Mouse (Mus musculus): Measurements from ENCODE around the gene Trpm2. TPM values are rescaled to one million over a fixed set of nuclear protein-coding genes. Genes with fewer than 3 reads are reported as not detected.
"Not testable (repeated sequence)": the region's sequence is repeated elsewhere in the genome, so short reads cannot be mapped to it uniquely, and the experiment has no call there.

The Trpm2 gene
- total and polyA plus RNA-seq, 3 experiments = 0.14 to 4.1 (median 0.55) TPM

- peaks cover 27% of the 10 kb centered on the region for H3K4me1 ChIP-seq (ENCODE audit: insufficient read depth, low read depth, low read length)
- ATAC-seq (ENCODE audit: extremely low read depth, insufficient number of reproducible peaks, low FRiP score, poor library complexity, severe bottlenecking) = no peak
- peaks cover 22% of the 10 kb centered on the region for H3K27me3 ChIP-seq (ENCODE audit: insufficient read depth, low read length)
- peaks cover 5% of the 10 kb centered on the region; the same call in 1 of the 2 replicates for H3K9me3 ChIP-seq (replicated peaks)
- no peak for TF ChIP-seq TAL1 (conservative IDR thresholded peaks at IDR 0.05; ENCODE audit: low read depth, low read length)
- no peak for TF ChIP-seq GATA2 (IDR thresholded peaks at IDR 0.05; ENCODE audit: borderline replicate concordance, low read depth, low read length)
- TF ChIP-seq CTCF (IDR thresholded peaks at IDR 0.05; ENCODE audit: low read depth, low read length) = no peak
- TF ChIP-seq GATA1 (IDR thresholded peaks at IDR 0.05; ENCODE audit: borderline replicate concordance, low read length) = no peak
- no peak for TF ChIP-seq POLR2AphosphoS5 (IDR thresholded peaks at IDR 0.05; ENCODE audit: insufficient replicate concordance, low read depth, low read length)
- no peak overlapping the region for H3K4me3 ChIP-seq (ENCODE audit: low read depth, low read length)
- peaks cover 12% of the 10 kb centered on the region for H3K36me3 ChIP-seq (replicated peaks)
- DNase-seq (ENCODE audit: low spot score) = no peak
Observed at GRCm38 (mm10) chr10:78012661-78013495, 42.5 kb upstream of the Trpm2 start.

GRCm38 (mm10) chr10:78011116-78011515, 40.8 kb upstream of the Trpm2 start:
- H3K9me3 ChIP-seq (replicated peaks); H3K27me3 ChIP-seq (ENCODE audit: insufficient read depth, low read length); DNase-seq (ENCODE audit: low spot score); H3K4me3 ChIP-seq (ENCODE audit: low read depth, low read length); ATAC-seq (ENCODE audit: extremely low read depth, insufficient number of reproducible peaks, low FRiP score, poor library complexity, severe bottlenecking): not testable (repeated sequence)
- peaks cover 29% of the 10 kb centered on the region for H3K36me3 ChIP-seq (replicated peaks)
- peaks cover 44% of the 10 kb centered on the region for H3K4me1 ChIP-seq (ENCODE audit: insufficient read depth, low read depth, low read length)

GRCm38 (mm10) chr10:78010335-78010734, 40.0 kb upstream of the Trpm2 start:
- Histone ChIP-seq H3K4me1 (ENCODE audit: insufficient read depth, low read depth, low read length) (peaks cover 52% of the 10 kb centered on the region), H3K9me3 (replicated peaks) (peaks cover 5% of the 10 kb centered on the region; the same call in 1 of the 2 replicates), H3K36me3 (replicated peaks) (peaks cover 37% of the 10 kb centered on the region), H3K27me3 (ENCODE audit: insufficient read depth, low read length) (no peaks in the 10 kb centered on the region), H3K4me3 (ENCODE audit: low read depth, low read length) (peak overlapping the region; percentile 64)
- no peak for DNase-seq (ENCODE audit: low spot score)
- ATAC-seq (ENCODE audit: extremely low read depth, insufficient number of reproducible peaks, low FRiP score, poor library complexity, severe bottlenecking) = no peak
- TF ChIP-seq GATA2 (IDR thresholded peaks at IDR 0.05; ENCODE audit: borderline replicate concordance, low read depth, low read length) (no peak), TAL1 (conservative IDR thresholded peaks at IDR 0.05; ENCODE audit: low read depth, low read length) (no peak), GATA1 (IDR thresholded peaks at IDR 0.05; ENCODE audit: borderline replicate concordance, low read length) (no peak), CTCF (IDR thresholded peaks at IDR 0.05; ENCODE audit: low read depth, low read length) (no peak), POLR2AphosphoS5 (IDR thresholded peaks at IDR 0.05; ENCODE audit: insufficient replicate concordance, low read depth, low read length) (no peak)

DNA sequence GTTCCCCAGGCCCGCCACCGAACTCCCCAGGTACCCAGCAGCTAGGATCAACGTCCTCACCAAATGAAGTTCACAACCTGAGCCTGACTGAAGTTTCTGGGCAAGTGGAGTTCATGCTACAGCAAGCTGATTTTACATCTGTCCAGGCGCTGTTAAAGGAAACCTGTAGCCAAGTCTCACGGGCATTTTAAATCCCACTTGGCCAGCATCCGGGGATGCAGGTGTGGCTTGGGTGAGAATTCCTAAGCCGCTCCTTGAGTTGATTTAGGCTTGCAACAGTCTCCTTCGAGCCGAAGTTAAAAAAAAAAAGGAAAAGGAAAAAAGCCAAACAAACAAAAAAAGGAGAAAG, 39.6 kb upstream of the Trpm2 start, which contains the start of gene Pfkl:
Gene Pfkl (minus strand): TSS at position 139 of the 349 bp plus-strand sequence.
- TF ChIP-seq POLR2AphosphoS5 (IDR thresholded peaks at IDR 0.05; ENCODE audit: insufficient replicate concordance, low read depth, low read length) (no peak), CTCF (IDR thresholded peaks at IDR 0.05; ENCODE audit: low read depth, low read length) (no peak), GATA1 (IDR thresholded peaks at IDR 0.05; ENCODE audit: borderline replicate concordance, low read length) (no peak), GATA2 (IDR thresholded peaks at IDR 0.05; ENCODE audit: borderline replicate concordance, low read depth, low read length) (no peak), TAL1 (conservative IDR thresholded peaks at IDR 0.05; ENCODE audit: low read depth, low read length) (no peak)
- H3K4me1 ChIP-seq (ENCODE audit: insufficient read depth, low read depth, low read length) = peaks cover 56% of the 10 kb centered on the region
- no peak for DNase-seq (ENCODE audit: low spot score)
- H3K27me3 ChIP-seq (ENCODE audit: insufficient read depth, low read length) = no peaks in the 10 kb centered on the region
- peak within 1 kb of the TSS; percentile 91 for H3K4me3 ChIP-seq (ENCODE audit: low read depth, low read length)
- peaks cover 4% of the 10 kb centered on the region; the same call in 1 of the 2 replicates for H3K9me3 ChIP-seq (replicated peaks)
- H3K36me3 ChIP-seq (replicated peaks) = peaks cover 41% of the 10 kb centered on the region
- no peak for ATAC-seq (ENCODE audit: extremely low read depth, insufficient number of reproducible peaks, low FRiP score, poor library complexity, severe bottlenecking)

- Histone ChIP-seq H3K4me3 (ENCODE audit: low read depth, low read length) (peak overlapping the region; percentile 91), H3K4me1 (ENCODE audit: insufficient read depth, low read depth, low read length) (peaks cover 62% of the 10 kb centered on the region), H3K36me3 (replicated peaks) (peaks cover 47% of the 10 kb centered on the region), H3K9me3 (replicated peaks) (0 out of 2 replicates have a peak, but pooled peaks cover 1% of the 10 kb centered on the region), H3K27me3 (ENCODE audit: insufficient read depth, low read length) (no peaks in the 10 kb centered on the region)
- peak; percentile 82 for ATAC-seq (ENCODE audit: extremely low read depth, insufficient number of reproducible peaks, low FRiP score, poor library complexity, severe bottlenecking)
- DNase-seq (ENCODE audit: low spot score) = peak; percentile 95
- TF ChIP-seq GATA2 (IDR thresholded peaks at IDR 0.05; ENCODE audit: borderline replicate concordance, low read depth, low read length) (no peak), POLR2AphosphoS5 (IDR thresholded peaks at IDR 0.05; ENCODE audit: insufficient replicate concordance, low read depth, low read length) (no peak), GATA1 (IDR thresholded peaks at IDR 0.05; ENCODE audit: borderline replicate concordance, low read length) (no peak), TAL1 (conservative IDR thresholded peaks at IDR 0.05; ENCODE audit: low read depth, low read length) (no peak), CTCF (IDR thresholded peaks at IDR 0.05; ENCODE audit: low read depth, low read length) (no peak)
Observed at GRCm38 (mm10) chr10:78009184-78009944, 39.0 kb upstream of the Trpm2 start.

DNA sequence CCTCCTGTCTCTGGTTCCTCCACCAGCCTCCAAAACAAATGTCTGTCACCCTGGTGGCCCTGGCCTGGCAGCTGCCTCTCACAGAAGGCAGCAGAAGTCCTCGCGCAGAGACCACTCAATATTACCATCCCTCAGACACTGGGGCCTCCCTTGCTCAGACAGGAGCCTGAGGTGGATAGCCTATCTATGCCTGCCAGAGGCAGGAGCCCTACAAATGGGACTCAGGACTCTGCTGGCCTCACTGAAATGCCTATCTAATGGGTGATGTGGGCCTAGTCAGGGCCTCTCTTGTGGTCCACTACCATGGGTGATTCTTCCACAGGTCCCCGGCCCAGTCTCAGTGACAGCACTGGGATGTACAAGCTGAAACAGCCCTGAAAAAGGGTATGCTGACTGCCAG, 37.8 kb upstream of the Trpm2 start:
- Histone ChIP-seq H3K9me3 (replicated peaks) (no peaks in the 10 kb centered on the region), H3K4me1 (ENCODE audit: insufficient read depth, low read depth, low read length) (peaks cover 64% of the 10 kb centered on the region), H3K4me3 (ENCODE audit: low read depth, low read length) (peak overlapping the region; percentile 91), H3K36me3 (replicated peaks) (peaks cover 55% of the 10 kb centered on the region), H3K27me3 (ENCODE audit: insufficient read depth, low read length) (no peaks in the 10 kb centered on the region)
- no peak for ATAC-seq (ENCODE audit: extremely low read depth, insufficient number of reproducible peaks, low FRiP score, poor library complexity, severe bottlenecking)
- no peak for TF ChIP-seq GATA2 (IDR thresholded peaks at IDR 0.05; ENCODE audit: borderline replicate concordance, low read depth, low read length)
- TF ChIP-seq GATA1 (IDR thresholded peaks at IDR 0.05; ENCODE audit: borderline replicate concordance, low read length) = no peak
- TF ChIP-seq CTCF (IDR thresholded peaks at IDR 0.05; ENCODE audit: low read depth, low read length) = no peak
- TF ChIP-seq TAL1 (conservative IDR thresholded peaks at IDR 0.05; ENCODE audit: low read depth, low read length) = no peak
- TF ChIP-seq POLR2AphosphoS5 (IDR thresholded peaks at IDR 0.05; ENCODE audit: insufficient replicate concordance, low read depth, low read length) = no peak
- DNase-seq (ENCODE audit: low spot score) = no peak
